In genomic region chr15:99717386-99718334, GRCm38 (mm10) we compare ENCODE assay signal across 9 mouse cellular contexts. TPM values are rescaled to one million over a fixed set of nuclear protein-coding genes. Genes with fewer than 3 reads are reported as not detected.
DNase-seq lines count a peak whose midpoint lies in the region; ATAC-seq and TF ChIP-seq lines count a peak whose summit lies in the region.
"Had no signal": no experiment of that assay in that cellular context is flagged by ENCODE, and none has a peak within 500 bp of the region (broad histone marks: within the 10 kb centered on the region; RNA-seq: fewer than 3 reads in every experiment).

Gpd1 (plus strand) TSS chr15:99717515.

- H3K27me3 ChIP-seq in heart, postnatal 0 days (ENCODE audit: control insufficient read depth, insufficient read depth, low read length): no peaks in the 10 kb centered on the region
- H3K27me3 ChIP-seq: limb, embryonic 15.5 days had no signal

- peaks cover 13% of the 10 kb centered on the region for H3K4me1 ChIP-seq in cortical plate, adult 2 months (ENCODE audit: control insufficient read depth, insufficient read depth, low read length)
- H3K4me1 ChIP-seq in heart, postnatal 0 days (ENCODE audit: control insufficient read depth, insufficient read depth): peaks cover 27% of the 10 kb centered on the region

- peaks cover 5% of the 10 kb centered on the region for H3K36me3 ChIP-seq in heart, postnatal 0 days (replicated peaks; ENCODE audit: control insufficient read depth, insufficient read depth, low read length)

- no peak for TF ChIP-seq EP300 in heart, postnatal 0 days (IDR thresholded peaks at IDR 0.05; ENCODE audit: low read depth)

- peak within 1 kb of the TSS; percentile 87 for H3K27ac ChIP-seq in cortical plate, adult 2 months (ENCODE audit: insufficient read depth, low read length)
- peak within 1 kb of the TSS; percentile 60 for H3K27ac ChIP-seq in heart, postnatal 0 days (ENCODE audit: low read depth)
- H3K27ac ChIP-seq: limb, embryonic 15.5 days had no signal

- 59% methylated on average over 25 of the region's 26 CpGs for WGBS in heart, postnatal 0 days

- TF ChIP-seq CTCF in cortical plate, adult 2 months (IDR thresholded peaks at IDR 0.05; ENCODE audit: extremely low read depth, insufficient read depth, low read length): no peak
- no peak for TF ChIP-seq CTCF in heart, postnatal 0 days (IDR thresholded peaks at IDR 0.05; ENCODE audit: low read depth)

- peak; percentile 86 for TF ChIP-seq POLR2A in cortical plate, adult 2 months (IDR thresholded peaks at IDR 0.05; ENCODE audit: extremely low read depth, insufficient read depth, low read length)

- peak within 1 kb of the TSS; percentile 44 for H3K4me3 ChIP-seq in cortical plate, adult 2 months (ENCODE audit: insufficient read depth, low read length)
- H3K4me3 ChIP-seq in heart, postnatal 0 days (ENCODE audit: low read depth, low read length): no peak within 1 kb of the TSS
- H3K4me3 ChIP-seq: limb, embryonic 15.5 days had no signal

- H3K9me3 ChIP-seq in heart, postnatal 0 days (replicated peaks; ENCODE audit: control insufficient read depth, low read length): no peaks in the 10 kb centered on the region
- H3K9me3 ChIP-seq: limb, embryonic 15.5 days had no signal

- ATAC-seq in heart, postnatal 0 days (ENCODE audit: insufficient read depth, low read depth): peak; percentile 7

- no peak for DNase-seq in urinary bladder, adult 2 months (ENCODE audit: low spot score)
- DNase-seq in urinary bladder, adult 18-20 months (ENCODE audit: low spot score in 2 of 2): no peak
- DNase-seq in heart, postnatal 0 days (ENCODE audit: low spot score): peak; percentile 43
- peak in 1 of 2 experiments; percentile 84 for DNase-seq in layer of hippocampus, adult 18-20 months (ENCODE audit: low spot score in 2 of 2)
- DNase-seq in lung, postnatal 10 days: peak; percentile 61
- DNase-seq in testis, postnatal 10 days (ENCODE audit: low spot score): peak; percentile 77
- no peak for DNase-seq in embryo, embryonic 10 days (ENCODE audit: low spot score)

- peak within 1 kb of the TSS; percentile 26 for H3K4me2 ChIP-seq in heart, postnatal 0 days (ENCODE audit: low read depth, low read length)
- H3K4me2 ChIP-seq: limb, embryonic 15.5 days had no signal

- H3K9ac ChIP-seq in heart, postnatal 0 days (replicated peaks; ENCODE audit: low read depth, low read length): peak within 1 kb of the TSS; percentile 2; the same call in 1 of the 2 replicates
- H3K9ac ChIP-seq: limb, embryonic 15.5 days had no signal

RNA-seq across cellular contexts. Expression of gene Gpd1, which starts in this region (rescaled TPM):
- 11.7 and 14.9 TPM in 2 replicates for polyA plus RNA-seq in urinary bladder, adult 2 months (2012; rRNA removed)
- 55.3 and 60.4 TPM in 2 replicates for polyA plus RNA-seq in cortical plate, adult 2 months (2012; rRNA removed)
- 8.7 and 16.4 TPM in 2 replicates for total RNA-seq in heart, postnatal 0 days (2014; rRNA removed; ENCODE audit: low replicate concordance)
- polyA plus RNA-seq in heart, postnatal 0 days (2015; fragmentation: Nextera tagmentation; extraction: Ambion mirVana): 9.0 and 9.9 TPM in 2 replicates
- 100 to 1,000 TPM; 130 to 153 TPM for total RNA-seq in layer of hippocampus, adult 18-20 months (2021)

Comparison
In these comparisons a context has a peak if more than half of its experiments do, and no peak if none do; other contexts are left out.
1. DNase-seq: peak in heart, postnatal 0 days (single experiment), lung, postnatal 10 days (single experiment) and testis, postnatal 10 days (single experiment); none in urinary bladder, adult 2 months (single experiment), urinary bladder, adult 18-20 months (0 of 2) and embryo, embryonic 10 days (single experiment).